Mouse (Mus musculus): ENCODE data around the gene Ttc30a1. TPM values are rescaled to one million over a fixed set of nuclear protein-coding genes. Genes with fewer than 3 reads are reported as not detected.
"Not testable (repeated sequence)": the region's sequence is repeated elsewhere in the genome, so short reads cannot be mapped to it uniquely, and the experiment has no call there.

Ttc30a1 gene
- total RNA-seq, 2 experiments from 2014 or later = 3.7 to 4.4 TPM

DNA sequence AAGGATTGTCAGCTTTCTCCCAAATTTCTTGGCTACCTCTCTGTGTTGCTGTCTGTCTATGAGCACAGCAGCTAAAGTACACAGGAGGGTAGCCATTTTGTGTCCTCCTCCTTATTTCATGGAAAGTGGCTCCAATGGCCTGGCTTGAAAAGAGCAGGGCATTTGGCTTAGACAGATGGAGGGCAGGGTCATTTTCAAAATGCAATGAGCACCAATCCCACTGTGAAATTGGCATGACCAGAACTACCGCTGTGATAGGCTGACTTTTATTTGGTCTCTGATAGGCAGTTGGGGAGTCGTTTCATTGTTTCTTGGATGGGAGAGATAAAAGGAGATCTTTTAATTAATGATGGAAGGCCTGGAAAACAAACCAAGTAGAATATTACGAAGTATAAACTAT is 2.1 kb upstream of the Ttc30a1 start:
- peak; percentile 70 for DNase-seq
- intact Hi-C loops (cut with DNase I) = loop anchor here (2.0 kb wide), 1 partner anchor 87 kb away; no protein-coding TSS in a partner anchor

DNA sequence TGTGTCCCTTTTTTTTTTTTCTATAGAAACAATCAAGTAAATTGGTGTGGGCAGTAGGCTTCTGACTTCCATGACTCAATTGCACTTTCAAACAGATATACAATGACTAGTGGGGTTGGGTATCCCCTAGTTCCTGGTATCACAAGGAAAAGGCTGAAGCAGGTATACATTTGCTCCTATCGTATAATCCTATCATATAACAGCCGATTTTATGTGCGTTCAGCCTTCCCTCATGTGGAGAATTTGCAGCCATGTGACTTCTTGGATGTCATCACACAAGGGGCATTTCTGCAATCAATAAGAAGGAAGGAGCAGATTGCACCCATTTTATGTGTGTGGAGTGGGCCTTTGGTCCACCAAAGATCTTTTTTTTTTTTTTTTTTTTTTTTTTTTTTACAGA is 1.3 kb upstream of the Ttc30a1 start:
- no peak for DNase-seq
- intact Hi-C loops (cut with DNase I) = no loop called here

DNA sequence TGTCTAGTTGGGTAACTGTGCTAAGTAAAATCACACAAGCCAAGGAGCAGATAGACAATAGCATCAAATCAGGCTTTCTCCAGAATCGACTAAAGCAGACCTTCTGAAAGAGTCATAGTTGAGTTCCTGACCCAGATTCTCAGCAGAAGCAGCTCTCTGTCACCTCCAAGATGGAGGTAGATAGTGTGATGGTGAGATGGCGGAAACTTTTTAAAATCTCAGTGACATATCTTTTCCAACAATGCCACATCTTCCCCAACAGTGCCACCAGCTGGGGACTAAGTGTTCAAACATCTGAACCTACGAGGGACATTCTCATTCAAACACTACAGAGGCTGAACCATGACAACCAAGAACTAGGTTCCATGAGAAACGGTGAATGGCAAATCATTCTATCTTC is 859 bp upstream of the Ttc30a1 start:
- DNase-seq = no peak
- intact Hi-C loops (cut with DNase I) = no loop called here

- intact Hi-C loops (cut with DNase I) = not testable (repeated sequence)
These were observed 781 bp downstream of the Ttc30a1 start for GRCm38 (mm10) chr2:75980933-75981439.

DNA sequence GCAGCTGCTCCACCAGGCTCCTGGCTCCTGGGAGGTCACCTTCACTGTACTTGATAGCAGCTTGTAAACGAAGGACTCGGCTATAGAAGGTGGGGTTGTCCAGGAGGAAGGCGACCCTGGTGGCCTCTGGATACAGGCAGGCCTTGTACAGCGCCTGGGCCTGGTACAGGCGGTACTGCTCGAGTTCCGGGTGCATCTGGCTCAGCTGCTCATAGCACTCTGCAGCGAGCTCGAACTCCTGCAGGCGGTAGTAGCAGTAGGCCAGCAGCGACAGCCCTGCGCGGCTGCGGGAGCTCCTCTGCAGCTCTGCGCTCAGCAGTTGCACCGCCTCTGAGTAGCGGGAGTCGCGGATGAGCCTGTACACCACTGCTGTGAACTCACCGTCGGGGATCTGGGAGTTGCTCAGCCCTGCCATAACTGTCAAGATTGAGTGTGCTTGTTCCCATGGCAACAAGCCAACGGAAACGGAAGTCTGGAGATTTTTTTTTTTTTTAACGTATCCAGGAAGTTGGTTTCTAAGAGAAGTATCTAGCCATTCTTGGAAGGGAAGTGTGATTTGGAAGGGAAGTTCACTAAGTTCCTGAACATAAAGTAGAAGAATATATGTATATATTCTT is 3.9 kb downstream of the Ttc30a1 start, which contains the start of gene Ttc30a2:
Gene Ttc30a2 (minus strand): TSS at position 419 of the 617 bp plus-strand sequence.
- intact Hi-C loops (cut with DNase I); DNase-seq: not testable (repeated sequence)

More at GRCm38 (mm10) chr2:75980933-75981439, 781 bp downstream of the Ttc30a1 start:
- DNase-seq = not testable (repeated sequence)

DNA sequence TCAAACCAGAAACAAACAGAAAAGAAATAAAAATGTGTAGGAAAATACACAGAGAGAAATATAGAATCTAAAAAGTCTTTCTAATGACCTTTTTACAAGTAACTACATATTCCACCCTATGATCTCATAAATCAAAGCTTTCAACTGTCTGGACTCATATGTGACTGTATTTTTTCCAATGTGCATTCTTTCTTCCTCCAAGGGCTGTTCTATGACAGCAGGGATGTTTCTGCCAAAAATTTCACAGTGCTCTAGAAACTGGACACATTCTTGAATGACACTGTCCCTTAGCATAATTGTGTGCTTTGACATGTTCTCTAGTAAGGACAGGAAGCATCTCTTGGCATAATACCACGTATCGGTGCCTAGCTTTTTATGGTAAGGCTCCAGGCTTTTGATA is 5.7 kb downstream of the Ttc30a1 start:
- intact Hi-C loops (cut with DNase I); DNase-seq: not testable (repeated sequence)

DNA sequence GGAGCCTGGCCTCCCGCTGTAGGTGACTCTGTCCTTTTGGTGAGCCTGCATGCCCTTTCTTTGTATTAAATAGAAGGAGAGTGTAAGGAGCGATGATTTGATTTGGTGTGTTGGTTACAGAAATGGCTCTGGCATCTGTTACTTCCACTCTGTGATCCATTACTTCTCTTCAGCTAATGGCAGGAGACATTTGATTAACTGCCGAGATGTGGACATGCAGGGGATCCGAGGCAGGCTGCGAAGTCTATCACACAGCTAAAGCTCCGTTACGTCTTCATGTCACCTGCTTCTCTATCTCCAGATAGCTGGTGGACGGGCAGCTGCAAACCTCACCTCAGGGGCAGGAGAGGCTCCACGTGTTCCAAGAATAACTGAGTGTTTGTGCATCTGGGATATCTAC is 7.6 kb downstream of the Ttc30a1 start:
- intact Hi-C loops (cut with DNase I) = no loop called here
- no peak for DNase-seq

GRCm38 (mm10) chr2:75964972-75965371 is 16.8 kb downstream of the Ttc30a1 start:
- intact Hi-C loops (cut with DNase I) = loop anchor here (5.0 to 10.0 kb wide), 3 partner anchors 83 to 358 kb away; no protein-coding TSS in a partner anchor
- DNase-seq = peak; percentile 70

DNA sequence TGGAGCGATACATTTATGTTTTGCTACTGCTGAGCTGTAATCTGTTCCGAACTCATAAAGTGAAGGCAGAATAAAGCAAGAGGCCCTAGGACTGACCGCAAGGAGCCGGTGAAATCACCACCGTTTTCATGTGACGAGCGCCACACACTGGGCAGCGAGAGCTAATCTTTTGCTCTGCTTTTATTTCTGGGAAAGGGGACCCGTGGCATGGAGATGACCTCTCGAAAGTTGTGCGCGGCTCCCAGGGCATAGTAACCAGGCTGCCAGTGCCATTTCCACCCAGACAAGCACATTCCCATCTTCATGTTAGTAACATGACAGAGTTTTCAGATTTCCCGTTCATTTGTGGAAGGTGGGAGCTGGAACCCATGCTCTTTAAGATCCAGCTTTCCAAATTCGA is 17.3 kb downstream of the Ttc30a1 start:
- intact Hi-C loops (cut with DNase I) = loop anchor here (5.0 to 10.0 kb wide), 2 partner anchors 82 to 180 kb away; no protein-coding TSS in a partner anchor

DNA sequence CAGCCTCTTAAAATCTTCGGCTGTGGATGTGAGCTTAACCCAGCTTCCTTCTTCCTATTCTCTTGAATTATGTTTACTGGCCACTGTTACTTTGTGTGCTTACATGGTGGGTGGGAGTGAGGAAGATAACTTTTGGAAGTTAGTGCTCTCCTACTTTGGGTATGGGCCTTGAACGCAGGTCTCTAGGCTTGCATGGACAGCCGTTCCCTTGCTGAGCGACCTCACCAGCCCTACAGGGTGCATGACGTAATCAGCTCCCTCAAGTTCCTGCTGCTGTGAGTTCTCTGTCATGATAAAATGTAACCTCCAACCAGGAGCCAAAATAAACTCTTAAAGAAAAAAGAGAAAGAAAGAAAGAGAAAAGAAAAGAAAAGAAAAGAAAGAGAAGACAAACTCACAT is 17.7 kb downstream of the Ttc30a1 start:
- no peak for DNase-seq
- intact Hi-C loops (cut with DNase I) = loop anchor here (5.0 to 10.0 kb wide), 2 partner anchors 82 to 179 kb away; no protein-coding TSS in a partner anchor

More for the DNA sequence above, 17.3 kb downstream of the Ttc30a1 start:
- peak; percentile 81 for DNase-seq

DNA sequence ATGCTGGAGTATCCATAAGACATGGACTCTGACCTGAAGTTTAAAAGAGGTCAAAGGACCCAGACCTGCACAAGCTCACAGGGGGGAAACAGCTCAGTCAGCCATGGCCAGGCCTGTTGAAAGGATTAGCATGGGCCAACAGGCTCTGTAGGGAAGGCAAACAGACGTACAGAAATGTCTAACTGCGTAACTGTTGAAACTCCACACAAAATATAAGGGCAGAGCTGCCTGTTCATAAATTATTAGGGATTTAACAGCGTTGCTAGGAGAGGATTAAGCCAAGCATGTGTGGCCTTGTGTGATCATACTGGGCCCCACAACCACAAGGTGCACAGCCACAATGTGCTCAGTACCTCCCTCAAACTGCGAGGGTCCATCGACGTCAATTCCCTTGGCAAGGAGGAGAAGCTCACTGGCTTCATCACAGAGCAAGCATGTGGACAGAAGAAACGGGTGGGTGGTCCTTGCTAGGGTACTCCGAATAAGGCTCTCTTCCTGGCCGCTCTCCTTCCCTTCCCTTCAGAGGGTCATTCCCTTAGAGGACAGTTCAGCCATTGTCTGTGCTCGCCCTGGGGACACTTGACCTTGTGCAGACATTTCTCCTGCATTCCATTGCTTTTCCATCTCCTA is 18.4 kb downstream of the Ttc30a1 start:
- no peak for DNase-seq
- intact Hi-C loops (cut with DNase I) = loop anchor here (5.0 to 10.0 kb wide), 2 partner anchors 81 to 179 kb away; no protein-coding TSS in a partner anchor

GRCm38 (mm10) chr2:75960366-75961330 is 21.1 kb downstream of the Ttc30a1 start:
- intact Hi-C loops (cut with DNase I) = loop anchor here (5.0 to 10.0 kb wide), 2 partner anchors 78 to 176 kb away; no protein-coding TSS in a partner anchor
- DNase-seq = peak; percentile 48

DNA sequence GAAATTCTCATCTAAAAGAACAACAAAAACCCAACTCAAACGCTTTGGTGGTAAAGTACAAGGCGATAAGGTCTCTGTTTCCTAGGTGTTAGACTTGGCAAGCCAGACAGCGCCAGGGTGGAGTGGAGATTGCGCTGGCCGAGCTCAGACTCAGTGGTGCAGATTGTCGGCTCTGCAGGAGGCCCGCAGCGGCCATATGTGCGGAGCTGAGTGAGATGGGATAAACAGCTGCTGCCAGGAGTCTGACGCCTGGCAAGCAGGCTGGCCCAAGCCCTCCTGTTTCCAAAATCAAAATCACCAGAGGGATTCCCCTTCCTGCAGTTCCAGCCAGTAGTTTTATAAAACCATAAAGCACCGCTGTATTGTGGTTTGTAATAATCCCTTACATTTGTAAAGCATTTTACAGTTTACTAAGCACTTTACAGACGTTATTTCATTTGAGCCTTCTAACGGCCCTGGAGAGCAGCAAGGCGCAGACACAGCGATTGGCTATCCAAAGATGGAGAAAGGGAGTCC is 21.9 kb downstream of the Ttc30a1 start:
- DNase-seq = peak; percentile 90
- intact Hi-C loops (cut with DNase I) = loop anchor here (5.0 to 10.0 kb wide), 2 partner anchors 78 to 175 kb away; no protein-coding TSS in a partner anchor

DNA sequence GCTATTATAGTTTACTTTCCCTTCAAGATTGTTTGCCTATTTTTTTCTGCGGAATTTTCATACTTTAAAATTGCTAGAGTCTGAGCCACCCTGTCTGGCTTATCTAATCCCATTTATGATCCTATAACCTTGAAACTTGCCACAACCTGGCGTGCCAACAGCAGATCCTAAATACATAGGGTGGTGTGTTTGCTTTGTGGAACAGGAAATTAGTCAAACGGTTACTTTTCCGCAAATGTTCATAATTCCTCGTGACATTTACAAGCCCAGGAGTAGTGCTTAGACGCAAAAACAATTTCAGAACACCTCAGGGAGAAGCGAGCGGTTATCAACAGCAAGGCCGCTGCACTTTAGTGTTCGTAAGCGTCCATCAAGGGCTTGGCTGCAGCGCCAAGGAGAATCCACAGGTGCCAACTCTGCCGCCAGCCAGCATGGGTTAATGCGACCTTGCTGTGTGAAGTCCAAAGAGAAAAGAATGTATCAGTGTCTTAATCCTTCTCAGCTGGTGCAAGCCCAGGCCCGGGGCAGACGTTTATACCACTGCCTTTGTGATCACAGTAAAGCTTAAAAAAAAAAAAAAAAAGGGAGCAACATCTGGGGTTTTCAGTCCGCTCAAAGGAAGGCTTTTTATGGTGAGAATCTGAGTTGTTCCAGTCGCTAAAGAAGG is 22.5 kb downstream of the Ttc30a1 start:
- intact Hi-C loops (cut with DNase I) = no loop called here
- peak; percentile 70 for DNase-seq

- no peak for DNase-seq
- intact Hi-C loops (cut with DNase I) = no loop called here
These were observed 26.1 kb downstream of the Ttc30a1 start for GRCm38 (mm10) chr2:75955709-75956108.

DNA sequence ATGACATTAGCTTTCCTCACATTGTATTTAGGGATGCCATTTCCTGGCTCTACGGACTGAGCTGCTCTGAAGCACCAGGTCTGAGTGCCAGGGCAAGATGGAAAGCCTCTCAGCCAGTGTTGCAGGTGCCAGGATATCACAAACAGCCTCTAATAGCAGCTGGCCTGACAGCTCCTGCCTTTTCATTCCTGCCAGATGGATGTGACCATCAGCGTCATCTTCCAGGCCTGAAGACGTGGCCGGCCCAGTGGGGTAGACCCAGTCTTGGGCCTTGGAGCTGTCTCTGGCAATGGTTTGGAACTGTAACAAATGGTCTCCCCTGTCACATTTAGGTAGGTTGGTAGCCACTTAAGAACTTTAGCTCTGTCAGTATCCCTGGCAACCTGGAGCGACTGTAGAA is 28.4 kb downstream of the Ttc30a1 start:
- intact Hi-C loops (cut with DNase I) = no loop called here
- peak; percentile 59 for DNase-seq

DNA sequence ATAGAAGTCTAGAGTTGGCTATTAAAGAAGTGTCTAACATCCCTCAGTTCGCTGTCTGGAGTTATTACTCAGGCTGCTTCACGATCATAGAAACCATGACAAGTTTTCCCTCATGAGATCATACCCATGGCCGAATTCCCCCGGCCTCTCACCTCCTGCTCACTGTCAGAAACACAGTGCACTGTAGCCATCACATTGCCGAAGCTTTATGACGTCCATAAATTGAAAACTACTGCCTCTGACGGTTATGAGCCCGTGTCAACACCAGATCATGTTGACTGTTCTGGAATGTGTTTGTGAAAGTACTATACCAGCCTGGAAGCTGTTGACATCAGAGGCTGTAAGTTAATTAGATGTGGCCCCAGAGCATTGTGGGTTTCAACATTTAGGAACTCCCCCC is 31.1 kb downstream of the Ttc30a1 start:
- intact Hi-C loops (cut with DNase I) = no loop called here
- DNase-seq = no peak

GRCm38 (mm10) chr2:75938117-75939063 is 43.4 kb downstream of the Ttc30a1 start, which contains the start of gene Ttc30b:
Gene Ttc30b, minus strand, starts transcription at chr2:75938585.
- intact Hi-C loops (cut with DNase I) = no loop called here
- DNase-seq = peak; percentile 75
